Mouse (Mus musculus) splenic B cell, adult 2 months (primary cell): ENCODE results near the gene Rpa3.
A peak's percentile ranks its signal among the peaks of the same experiment; 100 is the strongest.

Experiments used
- DNase-seq: peaks from one replicate; pipeline ENCODE4 v3.0.0-alpha.2; 2011; ENCODE audit warnings: low read depth, low spot score
- H3K27me3 ChIP-seq: 2 replicates; pipeline ENCODE4 v1.6.1; 2012; ENCODE audit warnings: mild to moderate bottlenecking, low read length, moderate library complexity, mixed read lengths; ENCODE audit not compliant: control insufficient read depth, poor library complexity, insufficient read depth, severe bottlenecking
- H3K36me3 ChIP-seq: 2 replicates; pipeline ENCODE4 v1.6.1; 2012; ENCODE audit warnings: mild to moderate bottlenecking, low read length, moderate library complexity, mixed read lengths; ENCODE audit not compliant: control insufficient read depth, poor library complexity, insufficient read depth, severe bottlenecking

The Rpa3 gene

DNA sequence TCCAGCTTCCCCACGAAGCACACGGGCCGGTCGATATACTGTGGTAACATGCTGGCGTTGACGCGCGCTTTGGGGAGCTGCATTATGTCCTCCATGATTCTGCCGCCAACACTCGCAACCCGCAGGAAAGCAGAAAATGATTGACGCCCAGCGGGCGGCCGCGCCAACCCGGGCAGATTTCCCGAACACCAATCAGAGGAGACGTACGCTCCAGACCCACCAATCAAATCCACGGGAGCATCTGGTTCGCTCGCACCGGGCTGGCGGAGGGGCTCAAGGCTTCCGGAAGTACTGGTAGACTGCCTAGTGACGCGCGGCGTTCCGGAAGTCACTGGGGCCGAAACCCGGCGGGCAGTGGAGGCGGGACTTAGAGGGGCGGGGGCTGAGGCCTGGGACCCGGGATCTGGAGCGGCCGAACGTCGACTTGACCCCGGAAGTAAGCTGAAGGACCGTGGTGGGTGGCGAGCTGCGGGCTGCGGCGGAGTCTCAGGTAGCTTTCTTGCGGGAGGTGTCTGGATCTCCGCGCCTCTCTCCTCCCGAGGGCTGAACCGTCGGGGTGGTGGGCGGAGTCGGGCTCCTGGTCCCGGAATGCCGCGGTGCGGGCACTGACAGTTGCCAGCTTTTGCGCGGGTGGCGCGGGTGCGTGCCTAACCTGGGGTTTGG is at the start of gene Rpa3, which contains the start of the genes Umad1 and Gm45062:
Gene Rpa3, minus strand, starts transcription at position 170 of the 663 bp plus-strand sequence.
Gene Umad1, plus strand, starts transcription at position 285 of the 663 bp plus-strand sequence.
Gene Gm45062, plus strand, starts transcription at position 447 of the 663 bp plus-strand sequence.
- no peaks in the 10 kb centered on the region for H3K36me3 ChIP-seq
- H3K27me3 ChIP-seq, result no peaks in the 10 kb centered on the region
- peak; percentile 98 for DNase-seq

DNA sequence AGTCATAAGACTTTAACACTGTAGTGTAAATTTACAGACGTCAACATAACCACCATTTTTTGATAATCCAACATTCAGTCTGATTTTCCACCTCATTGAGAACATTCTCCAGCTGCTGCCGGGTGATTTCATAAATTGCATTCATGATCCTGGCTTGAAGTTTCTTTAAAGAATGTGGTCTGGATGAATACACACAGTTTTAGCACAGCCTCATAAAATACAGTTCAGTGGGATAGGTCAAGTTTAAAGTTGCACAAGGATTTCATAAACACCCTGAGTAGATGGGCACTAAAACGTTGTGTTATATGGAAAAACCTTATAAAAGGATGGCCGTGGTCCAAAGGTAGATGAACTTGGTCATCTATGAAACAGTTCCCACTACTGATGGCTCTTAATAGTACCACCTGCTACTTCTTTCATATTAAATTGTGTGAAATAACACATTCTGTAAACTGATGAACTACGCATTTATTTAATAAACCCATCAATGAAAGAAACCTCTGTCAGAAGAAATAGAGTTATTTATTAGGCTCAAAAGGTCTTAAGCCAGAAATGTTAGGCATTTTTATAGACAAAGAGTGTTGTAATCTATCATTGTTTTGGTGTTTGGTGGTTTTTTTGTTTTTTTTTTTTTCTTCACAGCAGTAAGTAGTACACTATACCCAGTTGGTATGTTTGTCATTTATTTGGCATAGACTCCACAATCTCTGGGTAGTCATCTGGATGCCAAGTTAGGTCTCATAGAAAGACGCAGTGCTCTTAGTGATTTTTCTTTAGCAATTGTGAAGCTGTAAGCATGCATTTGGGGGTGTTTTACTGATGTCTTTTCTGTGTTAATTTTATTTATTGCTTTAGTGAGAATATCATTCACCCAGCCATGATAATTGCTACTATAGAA is 49.2 kb upstream of the Rpa3 start:
- no peak for DNase-seq
- H3K27me3 ChIP-seq, result no peaks in the 10 kb centered on the region
- no peaks in the 10 kb centered on the region for H3K36me3 ChIP-seq

GRCm38 (mm10) chr6:8299066-8299863 is 40.3 kb upstream of the Rpa3 start:
- DNase-seq, result no peak
- no peaks in the 10 kb centered on the region for H3K36me3 ChIP-seq
- no peaks in the 10 kb centered on the region for H3K27me3 ChIP-seq

- DNase-seq, result no peak
- H3K27me3 ChIP-seq, result no peaks in the 10 kb centered on the region
- no peaks in the 10 kb centered on the region for H3K36me3 ChIP-seq
Measured at GRCm38 (mm10) chr6:8294048-8294784, 35.2 kb upstream of the Rpa3 start.

GRCm38 (mm10) chr6:8288755-8289580 is 30.0 kb upstream of the Rpa3 start:
- no peaks in the 10 kb centered on the region for H3K36me3 ChIP-seq
- H3K27me3 ChIP-seq, result no peaks in the 10 kb centered on the region
- peak; percentile 69 for DNase-seq

GRCm38 (mm10) chr6:8286146-8286545 is 27.2 kb upstream of the Rpa3 start:
- no peak for DNase-seq
- no peaks in the 10 kb centered on the region for H3K27me3 ChIP-seq

DNA sequence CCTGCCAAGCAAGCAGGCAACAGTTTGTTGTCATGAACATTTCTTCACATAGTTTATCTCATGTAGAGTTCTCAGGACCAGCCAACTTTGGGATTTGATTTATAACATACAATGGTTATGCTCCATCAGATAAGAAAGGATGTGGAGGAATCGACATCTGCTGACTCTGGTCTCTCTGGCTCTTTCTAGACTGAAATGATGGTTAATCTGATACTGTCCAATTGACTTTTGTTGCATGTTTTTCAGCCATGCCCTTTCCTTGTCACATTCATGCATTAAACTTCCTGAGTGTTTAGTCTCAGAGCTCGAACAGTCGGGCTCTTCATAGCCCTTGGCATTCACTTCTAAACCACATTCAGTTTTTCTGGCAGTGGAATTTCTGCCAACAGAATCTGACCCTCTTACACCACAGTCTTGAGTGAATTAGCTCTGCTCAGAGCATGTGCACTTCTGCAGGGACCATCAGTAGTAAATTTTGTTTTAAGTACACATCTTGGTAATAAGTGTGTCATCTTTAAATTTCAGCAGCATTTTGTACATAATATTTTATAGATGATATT is 26.5 kb upstream of the Rpa3 start:
- no peak for DNase-seq

More at GRCm38 (mm10) chr6:8286146-8286545, 27.2 kb upstream of the Rpa3 start:
- no peaks in the 10 kb centered on the region for H3K36me3 ChIP-seq

DNA sequence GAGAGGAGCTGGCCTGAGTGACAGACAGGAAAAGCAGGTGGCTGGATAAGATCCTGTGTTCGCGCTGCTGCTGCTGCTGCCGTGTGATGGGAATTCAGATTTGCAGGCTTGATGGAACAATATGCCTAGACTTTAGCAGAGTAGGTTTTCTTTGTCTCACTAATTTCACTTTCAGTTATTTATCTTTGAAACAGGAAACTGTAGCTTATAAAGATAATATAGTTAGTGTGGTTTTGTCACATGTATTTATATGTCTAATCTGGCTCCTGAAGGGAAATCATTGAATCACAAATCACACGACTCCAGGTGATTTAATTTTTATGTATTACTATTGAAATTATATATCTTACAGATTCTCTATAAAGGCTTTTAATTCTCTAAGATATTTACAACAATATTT is 24.3 kb upstream of the Rpa3 start:
- no peaks in the 10 kb centered on the region for H3K27me3 ChIP-seq
- DNase-seq, result no peak
- no peaks in the 10 kb centered on the region for H3K36me3 ChIP-seq

More for the DNA sequence above, 26.5 kb upstream of the Rpa3 start:
- no peaks in the 10 kb centered on the region for H3K36me3 ChIP-seq
- H3K27me3 ChIP-seq, result no peaks in the 10 kb centered on the region

DNA sequence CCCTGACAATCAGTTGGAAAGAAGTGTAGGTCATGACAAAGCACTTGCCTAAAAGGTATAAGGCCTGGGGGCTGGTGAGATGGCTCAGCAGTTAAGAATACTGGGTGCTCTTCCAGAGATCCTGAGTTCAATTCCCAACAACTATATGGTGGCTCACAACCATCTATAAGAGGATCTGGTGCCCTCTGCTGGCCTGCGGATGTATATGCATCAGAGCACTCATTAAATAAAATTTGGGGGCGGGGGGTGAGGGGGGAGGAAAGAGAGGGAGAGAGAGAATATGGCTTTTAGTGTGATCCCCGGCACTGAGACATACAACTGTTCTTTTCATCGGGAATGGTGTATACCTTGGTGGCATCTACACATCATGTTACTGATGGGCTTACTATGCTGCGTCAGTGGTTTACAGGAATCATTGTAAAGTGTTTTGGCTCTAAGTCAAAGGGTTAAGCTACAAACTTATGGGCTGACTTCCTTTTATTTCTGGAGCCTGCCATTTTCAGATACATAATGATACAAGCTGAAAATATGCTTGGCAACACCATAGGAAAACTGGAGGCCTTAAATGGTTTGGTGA is 19.5 kb upstream of the Rpa3 start:
- Histone ChIP-seq H3K27me3 (no peaks in the 10 kb centered on the region), H3K36me3 (no peaks in the 10 kb centered on the region)
- DNase-seq, result peak; percentile 70

GRCm38 (mm10) chr6:8276431-8276830 is 17.5 kb upstream of the Rpa3 start:
- H3K36me3 ChIP-seq, result no peaks in the 10 kb centered on the region
- H3K27me3 ChIP-seq, result no peaks in the 10 kb centered on the region
- no peak for DNase-seq

GRCm38 (mm10) chr6:8275098-8275497 is 16.1 kb upstream of the Rpa3 start:
- no peaks in the 10 kb centered on the region for H3K36me3 ChIP-seq
- H3K27me3 ChIP-seq, result no peaks in the 10 kb centered on the region
- DNase-seq, result peak; percentile 81

DNA sequence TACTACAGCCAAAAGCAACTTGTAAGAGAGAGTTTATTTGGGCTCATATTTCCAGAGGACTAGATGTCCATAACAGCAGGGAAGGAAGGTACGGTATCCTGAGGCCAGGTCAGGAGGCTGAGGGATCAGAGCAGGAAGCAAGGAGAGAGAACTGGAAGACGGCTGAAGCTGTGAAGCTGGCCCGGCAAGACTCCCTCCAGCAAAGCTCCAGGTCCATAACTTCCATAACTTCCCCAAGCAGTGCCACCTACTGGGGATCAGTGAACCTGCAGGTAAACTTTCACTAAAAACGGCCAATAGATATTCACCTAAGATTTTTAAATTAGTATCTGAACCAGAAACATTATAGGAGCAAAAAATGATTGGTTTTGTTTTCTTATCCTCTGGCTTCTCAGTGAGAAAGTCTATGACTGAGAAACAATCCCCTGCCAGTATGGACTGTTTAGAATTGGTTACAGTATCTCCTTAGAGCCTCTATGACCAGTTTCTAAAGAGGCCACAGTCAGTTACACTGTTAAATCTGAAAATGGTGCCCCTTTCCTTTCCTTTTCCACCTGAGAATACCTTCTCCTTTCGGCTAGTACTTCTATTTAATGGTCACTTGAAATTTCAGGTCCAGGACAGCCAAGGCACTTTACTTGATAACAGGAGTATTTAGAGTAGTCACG is 15.5 kb upstream of the Rpa3 start:
- DNase-seq, result peak; percentile 66
- no peaks in the 10 kb centered on the region for H3K36me3 ChIP-seq
- no peaks in the 10 kb centered on the region for H3K27me3 ChIP-seq
